19 mouse cellular contexts compared by ENCODE assay signal in genomic region chr14:21547965-21548364, GRCm38 (mm10).
DNase-seq lines count a peak whose midpoint lies in the region; ATAC-seq and TF ChIP-seq lines count a peak whose summit lies in the region.
"Had no signal": no experiment of that assay in that cellular context is flagged by ENCODE, and none has a peak within 500 bp of the region (broad histone marks: within the 10 kb centered on the region; RNA-seq: fewer than 3 reads in every experiment).

No protein-coding gene starts in this region.

- no peak overlapping the region for H3K4me3 ChIP-seq in hindbrain, embryonic 13.5 days
- no peak overlapping the region for H3K4me3 ChIP-seq in hindbrain, embryonic 12.5 days
- no peak overlapping the region for H3K4me3 ChIP-seq in midbrain, embryonic 15.5 days
- H3K4me3 ChIP-seq: heart, embryonic 12.5 days; limb, embryonic 15.5 days had no signal

- no peaks in the 10 kb centered on the region for H3K27me3 ChIP-seq in hindbrain, embryonic 13.5 days
- no peaks in the 10 kb centered on the region for H3K27me3 ChIP-seq in hindbrain, embryonic 12.5 days
- no peaks in the 10 kb centered on the region for H3K27me3 ChIP-seq in Patski
- H3K27me3 ChIP-seq in midbrain, embryonic 15.5 days (replicated peaks), result no peaks in the 10 kb centered on the region
- H3K27me3 ChIP-seq: heart, embryonic 12.5 days; limb, embryonic 15.5 days had no signal

- no peak for TF ChIP-seq CTCF in Patski (IDR thresholded peaks at IDR 0.05)

- POLR2A ChIA-PET in Patski (lab: Charles Lee), result interaction anchor here (0.5 kb wide), 1 partner anchor 25 kb away, joined by 3 read pairs; no protein-coding TSS in a partner anchor

- no peak overlapping the region for H3K9ac ChIP-seq in hindbrain, embryonic 13.5 days
- no peak overlapping the region for H3K9ac ChIP-seq in hindbrain, embryonic 12.5 days
- no peak overlapping the region for H3K9ac ChIP-seq in midbrain, embryonic 15.5 days
- H3K9ac ChIP-seq: heart, embryonic 12.5 days; limb, embryonic 15.5 days had no signal

- CTCF ChIA-PET in Patski (lab: Charles Lee), result no interaction called here

- WGBS in hindbrain, embryonic 13.5 days, result 32% methylated on average over 3 of the region's 3 CpGs
- 43% methylated on average over 3 of the region's 3 CpGs for WGBS in hindbrain, embryonic 12.5 days
- WGBS in midbrain, embryonic 15.5 days, result 17% methylated on average over 3 of the region's 3 CpGs

- peak overlapping the region; percentile 68 for H3K27ac ChIP-seq in hindbrain, embryonic 13.5 days
- H3K27ac ChIP-seq in hindbrain, embryonic 12.5 days, result no peak overlapping the region
- peak overlapping the region; percentile 62 for H3K27ac ChIP-seq in midbrain, embryonic 15.5 days
- H3K27ac ChIP-seq: limb, embryonic 15.5 days had no signal

- H3K4me1 ChIP-seq in hindbrain, embryonic 13.5 days (replicated peaks), result peaks cover 55% of the 10 kb centered on the region
- peaks cover 39% of the 10 kb centered on the region for H3K4me1 ChIP-seq in hindbrain, embryonic 12.5 days
- H3K4me1 ChIP-seq in midbrain, embryonic 15.5 days, result peaks cover 58% of the 10 kb centered on the region

- DNase-seq in 3T3-L1 (ENCODE audit: low read depth, low spot score), result peak; percentile 85
- DNase-seq in Patski (ENCODE audit: low read depth, low spot score), result peak; percentile 55
- DNase-seq in cerebellum, postnatal 36 days, result no peak
- DNase-seq: adrenal gland, postnatal 14 days; cerebellum, adult 2 months; heart, postnatal 4 days; kidney, adult 18-20 months; kidney, postnatal 25 days; lung, postnatal 10 days; retina, postnatal 1 day; right cerebral cortex, postnatal 4 days; thymus, postnatal 25 days had no signal

- H3K9me3 ChIP-seq in hindbrain, embryonic 13.5 days, result no peaks in the 10 kb centered on the region
- no peaks in the 10 kb centered on the region for H3K9me3 ChIP-seq in hindbrain, embryonic 12.5 days (replicated peaks)
- no peaks in the 10 kb centered on the region for H3K9me3 ChIP-seq in midbrain, embryonic 15.5 days
- H3K9me3 ChIP-seq: G1E; heart, embryonic 12.5 days; limb, embryonic 15.5 days had no signal

- ATAC-seq in hindbrain, embryonic 13.5 days (ENCODE audit: low FRiP score), result no peak
- no peak for ATAC-seq in hindbrain, embryonic 12.5 days (ENCODE audit: low FRiP score)
- ATAC-seq in Patski, result peak; percentile 70
- no peak for ATAC-seq in midbrain, embryonic 15.5 days (replicated peaks)
- ATAC-seq in CD4-positive, CD25-positive, alpha-beta regulatory T cell, adult 4 months, result no peak

- no peaks in the 10 kb centered on the region for H3K36me3 ChIP-seq in hindbrain, embryonic 13.5 days
- no peaks in the 10 kb centered on the region for H3K36me3 ChIP-seq in hindbrain, embryonic 12.5 days
- H3K36me3 ChIP-seq in midbrain, embryonic 15.5 days (replicated peaks), result no peaks in the 10 kb centered on the region
- H3K36me3 ChIP-seq: heart, embryonic 12.5 days; limb, embryonic 15.5 days had no signal

- no peak overlapping the region for H3K4me2 ChIP-seq in hindbrain, embryonic 13.5 days
- no peak overlapping the region for H3K4me2 ChIP-seq in hindbrain, embryonic 12.5 days (replicated peaks)
- H3K4me2 ChIP-seq in midbrain, embryonic 15.5 days, result no peak overlapping the region
- H3K4me2 ChIP-seq: limb, embryonic 15.5 days had no signal

- in situ Hi-C loops in Patski (cut with MboI; ENCODE audit: low pct_unique_long_range_greater_than_20kb), result loop anchor here (5.0 kb wide), 1 partner anchor 44 kb away; no protein-coding TSS in a partner anchor

Comparison
In these comparisons a context has a peak if more than half of its experiments do, and no peak if none do; other contexts are left out.
1. DNase-seq: peak in 3T3-L1 (single experiment) and Patski (single experiment); none in cerebellum, postnatal 36 days (0 of 2).